Mouse (Mus musculus) 3134 (cell line): ENCODE results near the gene Dbndd2.

Source experiments
- DNase-seq: peaks from one replicate; pipeline ENCODE4 v3.0.0-alpha.2; 2011; ENCODE audit warnings: low spot score; ENCODE audit not compliant: insufficient read length; ENCODE audit errors: extremely low read depth

The Dbndd2 gene

DNA sequence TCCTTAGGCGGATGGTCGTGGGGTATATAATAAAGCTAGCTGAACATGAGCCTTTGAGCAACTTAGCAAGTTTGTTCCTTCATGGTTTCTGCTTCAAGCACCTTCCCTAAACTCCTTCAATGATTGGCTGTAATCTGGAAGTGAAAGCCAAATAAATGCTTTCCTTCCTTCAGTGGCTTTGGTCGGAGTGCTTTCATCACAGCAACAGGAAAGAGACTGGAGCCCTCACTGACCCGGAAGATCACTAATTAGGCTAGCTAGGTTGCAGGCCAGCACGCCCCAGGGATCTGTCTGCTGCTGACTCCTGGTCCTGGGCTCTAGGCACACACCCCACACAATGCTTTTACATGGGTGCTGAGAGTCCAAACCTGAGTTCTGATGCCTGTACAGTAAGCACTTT lies 42.7 kb downstream of the Dbndd2 start:
- DNase-seq = no peak

DNA sequence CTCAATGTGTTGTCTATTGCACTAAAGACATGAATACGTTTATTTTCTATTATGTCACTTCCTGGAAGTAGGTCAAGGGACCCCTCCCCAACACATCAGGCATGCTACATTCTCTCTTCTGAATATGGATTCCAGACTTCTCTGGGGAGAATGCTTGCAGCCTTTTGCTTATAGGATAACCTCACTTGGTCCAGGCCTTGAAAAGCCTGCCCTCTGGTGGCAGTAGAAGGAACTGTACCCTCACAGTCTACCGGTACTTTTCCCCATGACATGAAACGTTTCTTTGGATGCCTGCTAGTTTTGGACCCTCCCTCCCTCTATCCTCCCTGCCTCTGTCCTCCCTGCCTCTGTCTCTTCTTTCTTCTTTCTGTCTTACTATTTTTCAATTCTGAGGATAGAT lies 45.3 kb downstream of the Dbndd2 start:
- DNase-seq = no peak

DNA sequence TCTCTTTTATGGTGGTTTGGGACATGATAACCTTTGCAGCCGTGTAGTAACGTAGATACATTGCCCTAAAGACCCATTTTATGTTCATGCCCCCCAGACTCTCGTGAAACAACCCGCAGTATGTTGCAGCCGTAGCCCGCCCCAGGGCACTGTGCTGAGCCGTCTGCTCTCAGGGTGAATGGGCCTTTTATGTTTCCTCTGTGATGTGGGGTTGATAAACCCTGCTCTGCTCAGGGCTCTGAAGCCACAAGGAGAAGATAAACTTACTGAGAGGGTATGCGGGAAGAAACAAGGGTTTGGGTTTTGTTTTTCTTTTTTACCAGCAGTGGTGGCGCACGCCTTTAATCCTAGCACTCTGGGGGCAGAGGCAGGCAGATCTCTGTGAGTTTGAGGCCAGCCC lies 48.4 kb downstream of the Dbndd2 start:
- no peak for DNase-seq

DNA sequence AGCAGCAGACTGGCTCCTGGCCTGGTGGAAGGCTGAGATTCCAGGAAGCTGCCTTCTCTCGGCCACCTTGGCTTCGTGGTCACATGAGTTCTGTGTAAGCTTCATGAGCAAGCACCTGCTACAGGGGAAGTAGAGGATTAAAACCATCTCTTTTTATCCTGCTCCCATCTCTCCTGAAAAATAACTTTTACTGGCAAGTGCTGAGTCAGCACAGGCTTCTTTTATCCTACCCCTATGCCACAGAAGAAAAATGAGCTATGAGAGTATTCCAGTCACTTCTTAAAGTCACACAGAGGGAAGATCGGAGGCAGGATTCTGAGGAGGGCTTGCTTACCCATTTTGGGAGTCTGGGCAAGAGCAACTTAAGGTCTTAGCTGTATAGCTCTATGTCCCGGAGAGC lies 51.1 kb downstream of the Dbndd2 start:
- DNase-seq = no peak

DNA sequence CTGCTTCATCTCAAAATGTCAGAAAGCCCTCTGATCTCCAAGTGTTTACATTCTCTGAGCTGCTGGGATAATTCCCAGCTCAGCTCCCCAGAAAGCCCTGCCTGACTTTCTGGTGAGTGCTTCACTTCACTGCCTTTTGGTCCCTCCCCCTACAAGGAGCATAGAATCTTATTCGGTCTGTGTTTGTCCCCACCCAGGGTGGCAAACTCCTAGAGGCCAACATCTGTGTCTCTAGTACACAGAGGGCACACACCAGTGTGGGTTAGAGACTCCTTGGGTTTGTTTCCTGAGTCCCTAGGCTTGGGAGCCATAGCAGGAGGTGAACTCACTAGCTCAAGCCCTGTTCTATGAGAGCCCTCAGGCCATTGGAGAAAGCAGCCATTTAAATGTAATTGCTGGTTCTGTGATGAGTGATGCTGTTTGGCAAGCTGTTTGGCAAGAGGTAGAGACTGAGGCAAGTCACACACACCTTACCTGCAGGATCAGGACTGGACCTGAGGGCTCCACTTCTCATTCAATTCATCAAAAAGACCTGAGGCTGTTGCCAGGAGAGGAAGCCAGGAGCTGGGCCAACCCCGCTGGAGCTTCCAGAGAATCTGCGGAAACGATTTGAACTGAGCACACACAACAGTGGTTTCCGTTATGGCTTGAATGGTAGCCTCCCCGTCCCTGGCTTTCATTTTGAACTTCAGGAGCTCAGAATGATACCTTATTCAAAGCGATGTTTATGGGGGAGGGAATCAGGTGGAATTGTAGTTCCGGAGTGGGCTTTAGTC lies 54.9 kb downstream of the Dbndd2 start:
- DNase-seq = no peak

DNA sequence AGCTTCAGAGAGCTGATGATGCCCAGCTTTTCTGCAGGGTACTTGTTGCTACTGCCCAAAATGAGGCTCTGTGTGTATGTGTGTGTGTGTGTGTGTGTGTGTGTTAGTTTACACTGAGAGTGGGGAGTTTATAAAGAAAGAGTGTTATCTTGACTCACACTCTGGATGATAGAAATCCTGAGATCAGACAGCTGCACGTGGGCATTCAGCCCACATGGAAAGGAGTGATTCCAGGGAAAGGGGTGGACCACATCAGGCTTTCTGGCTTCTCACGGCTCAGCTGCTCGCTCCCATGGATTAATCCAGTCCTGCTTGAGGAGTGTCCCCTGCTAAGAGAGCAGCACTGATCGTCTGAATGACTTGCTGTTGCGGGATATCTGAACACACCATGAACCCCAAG lies 56.2 kb downstream of the Dbndd2 start:
- DNase-seq = no peak

DNA sequence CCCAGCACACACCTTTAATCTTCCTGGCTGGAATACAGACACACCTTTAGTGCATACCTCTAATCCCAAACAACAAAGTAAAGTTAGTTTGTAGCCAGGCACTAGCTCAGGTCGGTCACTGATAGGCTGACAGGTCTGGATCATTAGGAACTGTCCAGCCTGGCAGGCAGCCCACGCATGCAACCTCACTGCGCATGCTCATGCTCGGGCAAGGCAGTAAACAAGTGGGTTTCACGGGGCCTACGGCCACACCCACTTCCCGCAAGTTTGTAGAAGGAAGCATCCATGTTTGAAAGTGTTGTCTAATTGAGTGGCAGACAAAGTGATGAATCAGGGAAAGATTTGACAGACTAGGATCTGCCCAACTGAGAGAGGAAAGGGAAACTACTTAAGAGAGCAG lies 56.7 kb downstream of the Dbndd2 start:
- DNase-seq = no peak
